Mouse (Mus musculus): ENCODE data around the gene Asxl2.
"Not testable (repeated sequence)": the region's sequence is repeated elsewhere in the genome, so short reads cannot be mapped to it uniquely, and the experiment has no call there.

Asxl2 gene

DNA sequence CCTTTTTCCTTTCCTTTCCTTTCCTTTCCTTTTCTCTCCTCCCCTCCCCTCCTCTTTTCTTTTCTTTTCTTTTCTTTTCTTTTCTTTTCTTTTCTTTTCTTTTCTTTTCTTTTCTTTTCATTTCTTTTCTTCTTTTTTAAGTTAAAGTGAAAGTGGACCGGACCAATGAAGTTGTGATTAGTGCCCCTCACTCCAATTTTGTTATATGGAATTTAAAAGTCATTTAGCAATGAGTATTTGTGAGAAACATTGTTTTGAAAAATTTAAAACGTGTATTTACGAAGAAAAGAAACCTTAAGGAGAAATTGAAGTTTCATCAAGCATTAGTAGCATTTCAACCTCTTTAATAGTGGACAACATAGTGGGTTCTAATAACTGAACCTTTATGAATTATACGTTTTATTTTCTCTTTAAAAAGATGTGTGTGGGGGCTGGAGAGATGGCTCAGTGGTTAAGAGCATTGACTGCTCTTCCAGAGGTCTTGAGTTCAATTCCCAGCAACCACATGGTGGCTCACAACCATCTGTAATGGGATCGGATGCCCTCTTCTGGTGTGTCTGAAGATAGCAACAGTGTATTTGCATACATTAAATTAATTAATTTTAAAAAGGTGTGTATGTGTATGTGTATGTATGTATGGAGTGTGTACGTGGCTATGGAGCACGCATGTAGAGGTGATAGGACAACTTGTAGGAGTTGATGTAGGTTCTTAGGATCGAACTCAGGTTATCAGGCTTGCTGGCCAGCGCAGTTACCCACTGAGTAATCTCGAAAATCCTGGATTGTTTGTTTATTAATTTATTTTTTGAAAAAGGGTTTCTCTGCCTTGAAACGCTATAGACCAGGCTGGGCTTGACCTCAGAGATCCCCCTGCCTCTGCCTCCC, 1.5 kb downstream of the Asxl2 start:
- no peak for DNase-seq

DNA sequence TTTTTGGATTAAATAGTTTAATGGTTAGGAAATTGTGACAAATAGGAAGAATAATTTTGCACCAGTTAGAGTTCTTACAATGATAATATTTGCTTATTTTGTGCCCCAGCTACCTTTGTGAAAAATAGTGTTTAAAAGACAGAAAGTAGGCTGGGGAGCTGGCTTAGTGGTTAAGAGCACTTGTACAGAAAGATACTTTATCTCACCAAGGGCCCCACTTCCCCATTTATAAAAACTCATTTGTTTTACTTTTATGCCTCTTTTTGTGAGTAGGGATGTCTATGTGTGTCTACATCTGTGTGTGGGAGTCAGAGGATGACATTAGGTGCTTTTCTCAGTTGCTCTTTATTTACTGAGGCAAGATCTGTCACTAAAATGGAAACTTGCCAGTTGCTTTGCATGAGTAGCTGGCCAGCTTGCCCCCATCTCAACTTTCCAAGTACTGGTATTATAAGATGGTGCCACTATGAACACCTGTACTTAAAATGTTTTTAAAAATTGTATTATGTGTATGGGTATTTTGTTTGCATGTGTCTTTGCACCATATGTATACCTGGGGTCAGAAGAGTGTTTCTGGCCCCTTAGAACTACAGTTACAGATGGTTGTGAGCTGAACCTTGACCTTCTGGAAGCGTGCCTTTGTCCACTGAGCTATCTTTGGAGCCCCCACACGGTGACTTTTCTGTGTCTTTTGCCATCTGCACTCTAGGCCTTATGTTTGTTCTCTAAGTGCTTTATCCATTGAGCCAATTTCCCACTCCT, 3.2 kb downstream of the Asxl2 start:
- DNase-seq: no peak

DNA sequence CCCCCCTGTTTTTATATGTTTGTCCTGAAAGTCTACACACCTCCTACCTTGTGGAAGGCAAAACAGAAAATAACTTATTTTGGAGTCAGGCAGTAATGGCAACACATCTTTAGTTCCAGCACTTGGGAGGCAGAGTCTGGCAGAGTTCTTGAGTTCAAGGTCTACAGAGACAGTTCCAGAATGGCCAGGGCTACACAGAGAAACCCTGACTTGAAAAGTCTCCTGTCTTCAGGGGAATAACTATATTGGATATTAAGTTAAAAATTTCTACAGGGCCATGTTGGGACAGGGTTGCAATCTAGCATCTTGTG, 3.7 kb downstream of the Asxl2 start:
- DNase-seq: no peak

DNA sequence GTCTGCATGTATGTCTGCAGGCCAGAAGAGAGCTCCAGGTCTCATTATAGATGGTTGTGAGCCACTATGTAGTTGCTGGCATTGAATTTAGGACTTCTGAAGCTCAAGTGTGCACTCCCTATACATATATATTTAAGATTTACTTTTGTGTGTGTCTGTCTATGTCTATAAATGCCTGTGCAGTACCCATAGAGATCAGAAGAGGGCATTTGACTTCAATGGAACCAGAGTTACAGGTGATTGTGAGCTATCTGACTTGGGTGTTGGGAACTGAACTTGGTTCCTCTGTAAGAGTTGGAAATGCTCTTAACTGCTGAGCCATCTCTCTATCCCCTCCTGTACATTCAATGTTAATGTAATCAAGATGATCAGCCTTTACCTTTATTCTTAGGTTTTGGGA, 4.3 kb downstream of the Asxl2 start:
- DNase-seq: no peak

DNA sequence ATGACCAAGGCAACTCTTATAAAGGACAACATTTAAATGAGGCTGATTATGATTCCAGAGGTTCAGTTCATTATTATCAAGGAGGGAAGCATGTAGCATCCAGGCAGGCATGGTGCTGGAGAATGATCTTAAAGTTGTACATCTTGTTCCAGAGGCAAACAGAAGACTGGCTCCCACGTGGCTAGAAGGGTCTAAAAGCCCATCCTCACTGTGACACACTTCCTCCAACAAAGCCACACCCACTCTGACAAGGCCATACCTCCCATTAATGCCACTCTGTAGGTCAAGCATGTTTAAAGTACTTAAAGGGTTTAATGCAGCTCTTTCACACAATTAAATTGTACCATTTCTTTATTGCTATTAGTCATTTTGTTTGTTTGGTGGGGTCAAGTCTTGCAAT, 7.1 kb downstream of the Asxl2 start:
- DNase-seq: no peak

DNA sequence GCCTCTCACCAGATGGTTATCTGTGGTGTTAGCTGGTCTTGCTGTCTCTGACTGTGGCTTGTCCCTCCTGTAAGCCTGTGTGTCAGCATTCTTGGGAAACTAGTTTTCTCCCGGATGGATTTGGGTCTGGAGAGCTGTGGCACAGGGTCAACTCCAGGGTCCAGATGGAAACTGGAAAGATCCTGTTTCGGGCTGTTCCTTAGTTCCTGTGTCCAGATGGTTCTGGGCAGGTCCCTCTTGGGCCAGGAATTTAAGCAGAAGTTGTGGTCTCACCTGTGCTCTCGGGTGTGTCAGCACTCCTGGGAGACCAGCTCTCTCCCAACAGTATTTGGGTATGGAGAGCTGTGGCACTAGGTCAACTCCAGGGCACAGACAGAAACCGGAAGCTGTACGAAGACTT, 9.8 kb downstream of the Asxl2 start:
- no peak for DNase-seq

DNA sequence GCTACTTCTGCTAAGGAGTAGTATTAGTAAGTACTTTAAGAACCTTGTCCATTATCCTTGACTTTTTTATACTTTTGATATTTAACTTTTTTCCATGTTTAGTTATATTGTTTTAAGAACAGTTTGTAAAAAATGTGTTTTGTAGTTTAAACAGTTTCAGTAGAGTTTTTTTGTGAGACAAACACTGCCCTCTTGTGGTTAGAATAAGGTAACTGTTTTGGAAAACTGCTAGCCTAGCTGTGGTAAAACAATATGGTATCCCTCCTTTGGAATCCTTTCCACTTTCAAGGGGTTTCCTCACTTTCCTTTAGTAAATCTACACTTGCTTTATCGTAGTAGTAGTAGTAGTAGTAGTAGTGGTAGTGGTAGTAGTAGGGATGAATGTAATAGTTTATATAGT, 11.2 kb downstream of the Asxl2 start:
- DNase-seq: no peak

DNA sequence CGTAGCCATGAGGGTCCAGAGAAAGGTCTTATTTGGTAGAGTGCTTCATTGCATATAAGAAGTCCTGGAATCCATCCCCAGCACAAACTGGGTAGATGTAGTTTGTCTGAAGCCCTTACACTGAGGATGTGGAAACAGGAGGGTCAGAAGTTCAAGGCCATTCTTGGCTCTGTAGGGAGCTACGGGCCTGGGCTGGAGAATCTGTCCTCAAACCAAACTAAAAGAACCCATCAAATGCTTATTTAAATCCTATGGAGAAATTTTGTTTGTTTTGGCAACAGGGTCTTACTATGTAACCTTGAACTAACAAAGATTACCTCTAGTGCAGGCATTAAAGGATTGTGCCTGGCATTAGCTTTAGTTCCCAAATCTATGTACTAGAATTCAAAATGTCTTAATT, 14.3 kb downstream of the Asxl2 start:
- DNase-seq: no peak

DNA sequence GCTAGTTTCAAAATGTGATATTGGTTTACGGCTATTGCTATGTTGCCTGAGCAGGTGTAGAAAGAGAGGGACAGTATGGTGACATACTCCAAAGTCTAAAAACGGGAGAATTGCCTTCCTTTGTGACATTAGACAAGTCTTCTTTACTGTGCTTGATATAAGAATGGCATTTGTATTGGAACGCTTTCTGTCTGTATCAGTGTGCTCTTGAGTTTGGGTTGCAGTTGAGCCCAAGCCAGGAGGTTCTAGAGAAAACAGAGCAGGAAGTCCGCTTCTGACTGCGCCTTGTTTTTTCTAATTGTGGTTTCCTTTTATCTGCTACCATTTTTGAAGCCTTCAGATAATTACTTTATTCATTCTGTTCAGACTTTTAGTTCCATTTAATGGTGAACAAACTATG, 14.7 kb downstream of the Asxl2 start:
- DNase-seq: no peak

DNA sequence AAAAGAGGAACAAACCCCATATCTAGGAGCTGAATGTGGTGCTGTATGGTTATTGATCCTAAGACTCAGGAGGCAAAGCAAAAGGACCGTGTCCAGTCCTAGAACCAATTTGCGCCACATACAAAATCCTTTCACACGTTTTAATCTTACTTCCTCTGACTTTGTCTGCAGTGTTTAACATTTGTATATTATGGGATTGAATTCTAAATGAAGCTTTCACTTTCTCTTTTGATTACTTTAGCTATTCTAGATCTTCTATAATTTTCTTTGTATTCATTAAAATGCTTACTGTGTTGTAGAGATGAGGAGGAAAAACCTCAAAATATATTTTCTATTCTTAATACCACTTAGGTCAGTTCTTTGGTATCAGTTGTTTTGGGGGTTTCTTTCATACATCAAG, 26.9 kb downstream of the Asxl2 start:
- DNase-seq: no peak

DNA sequence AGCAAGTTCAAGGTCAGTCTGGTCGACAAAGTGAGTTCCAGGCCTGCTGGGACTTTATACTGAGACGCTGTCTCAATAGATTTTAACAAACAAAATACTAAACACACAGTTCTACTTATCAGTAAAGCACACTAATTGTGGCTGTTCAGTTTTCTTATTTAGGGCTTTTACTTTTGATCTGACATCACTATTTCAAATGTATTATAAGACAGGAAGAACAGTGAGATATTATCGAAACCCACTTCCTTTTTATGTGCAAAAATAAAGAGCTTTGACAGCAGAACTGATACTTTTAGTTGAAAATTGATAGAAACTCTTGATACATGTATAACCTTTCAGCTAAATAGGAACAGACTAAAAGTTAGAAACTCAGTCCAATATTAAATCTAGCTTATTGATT, 36.4 kb downstream of the Asxl2 start:
- no peak for DNase-seq

DNA sequence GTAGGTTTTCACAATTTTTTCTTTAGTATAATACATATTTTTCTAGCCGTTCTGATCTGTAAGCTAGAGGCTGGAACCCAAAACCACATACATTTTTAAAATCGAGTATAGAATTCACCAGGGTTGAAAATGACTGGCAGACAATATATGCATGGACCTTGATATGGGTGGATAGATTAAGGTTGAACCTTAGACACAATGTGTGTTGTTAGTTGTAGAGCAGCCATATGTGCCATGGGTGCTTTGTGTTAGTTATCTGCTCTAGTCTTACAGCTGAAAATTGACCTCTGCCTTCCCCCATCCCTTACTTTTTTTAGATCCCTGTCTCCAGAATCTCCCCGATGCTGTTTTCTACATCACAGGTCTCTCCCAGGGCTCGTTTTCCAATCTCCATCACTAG, 73.0 kb downstream of the Asxl2 start:
- no peak for DNase-seq

DNA sequence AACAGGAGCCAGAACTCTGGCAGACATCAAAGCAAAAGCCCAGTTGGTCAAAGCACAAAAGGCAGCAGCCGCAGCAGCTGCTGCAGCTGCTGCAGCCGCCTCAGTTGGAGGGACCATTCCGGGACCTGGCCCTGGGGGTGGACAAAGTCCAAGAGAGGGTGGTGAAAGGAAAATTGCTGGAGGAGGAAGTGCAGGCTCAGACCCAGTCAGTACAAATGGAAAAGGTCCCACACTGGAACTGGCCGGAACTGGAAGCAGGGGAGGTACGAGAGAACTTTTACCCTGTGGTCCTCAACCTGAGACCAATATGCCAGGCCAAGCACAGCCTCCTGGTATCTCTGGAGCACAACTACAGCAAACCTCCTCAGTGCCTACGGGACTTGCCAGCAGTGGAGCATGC, 73.4 kb downstream of the Asxl2 start:
- peak; percentile 34 for DNase-seq

DNA sequence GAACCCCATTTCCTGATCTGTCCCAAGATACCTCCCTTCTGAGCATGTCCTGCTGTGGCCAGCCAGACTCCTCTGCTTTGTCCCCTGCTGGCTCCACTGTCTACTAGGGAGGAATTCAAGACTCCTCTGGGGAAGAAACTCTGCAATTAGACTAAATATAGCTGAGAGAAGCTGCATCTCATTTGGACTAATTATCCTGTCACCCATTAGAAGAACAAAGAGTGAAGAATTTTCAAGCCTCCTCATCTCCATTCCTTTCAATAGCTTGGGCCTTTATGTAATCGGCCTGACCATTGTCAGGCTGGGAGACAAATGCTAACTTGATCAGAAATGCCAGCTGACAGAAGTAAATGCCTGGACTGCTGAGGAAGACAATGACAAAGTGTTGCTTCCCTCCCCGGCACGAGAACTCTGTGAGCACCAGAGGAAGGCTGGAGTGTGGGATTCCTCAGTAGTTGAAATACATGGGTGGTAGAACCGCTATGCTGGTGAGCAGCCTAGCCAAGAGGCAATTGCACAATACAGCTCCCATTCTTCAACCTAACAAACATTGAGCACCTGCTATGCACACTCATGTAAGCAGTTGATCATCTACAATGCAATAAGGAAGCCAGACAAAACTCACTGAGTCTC, 92.1 kb downstream of the Asxl2 start:
- DNase-seq: no peak

DNA sequence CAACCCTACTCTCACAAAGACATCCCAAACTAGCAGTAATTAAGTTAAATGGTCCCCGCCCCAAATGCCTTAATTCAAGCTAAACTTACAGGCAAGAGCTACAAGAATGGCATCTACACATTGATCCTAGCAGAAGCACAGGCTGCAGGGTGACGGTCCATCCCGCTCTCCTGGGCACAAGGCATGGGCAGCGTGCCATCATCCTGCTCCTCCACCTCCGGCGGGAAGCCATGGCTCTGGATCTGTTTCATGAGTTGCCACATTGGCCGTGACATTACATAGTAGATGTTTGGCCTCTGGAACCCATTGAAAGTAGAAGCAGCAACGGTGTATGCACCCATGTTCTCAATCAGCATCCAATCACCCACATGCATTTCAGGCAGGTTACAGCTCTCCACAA, 95.1 kb downstream of the Asxl2 start:
- DNase-seq: not testable (repeated sequence)

DNA sequence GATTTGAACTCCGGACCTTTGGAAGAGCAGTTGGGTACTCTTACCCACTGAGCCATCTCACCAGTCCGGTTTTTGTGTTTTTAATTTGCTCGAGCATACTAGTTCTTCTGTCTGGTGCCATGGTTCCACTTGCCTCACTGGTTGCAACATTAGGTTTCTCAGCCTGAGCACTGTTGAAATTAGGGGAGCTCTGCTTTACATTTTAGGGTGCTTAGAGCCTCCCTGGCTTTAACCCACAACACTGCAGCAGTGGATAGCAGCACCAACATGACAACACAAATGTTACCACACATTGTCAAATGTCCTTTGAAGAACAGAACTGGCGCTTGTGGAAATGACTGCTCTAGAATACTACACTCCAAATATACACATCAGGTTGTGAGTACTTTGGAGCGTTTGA, 98.9 kb downstream of the Asxl2 start:
- no peak for DNase-seq

DNA sequence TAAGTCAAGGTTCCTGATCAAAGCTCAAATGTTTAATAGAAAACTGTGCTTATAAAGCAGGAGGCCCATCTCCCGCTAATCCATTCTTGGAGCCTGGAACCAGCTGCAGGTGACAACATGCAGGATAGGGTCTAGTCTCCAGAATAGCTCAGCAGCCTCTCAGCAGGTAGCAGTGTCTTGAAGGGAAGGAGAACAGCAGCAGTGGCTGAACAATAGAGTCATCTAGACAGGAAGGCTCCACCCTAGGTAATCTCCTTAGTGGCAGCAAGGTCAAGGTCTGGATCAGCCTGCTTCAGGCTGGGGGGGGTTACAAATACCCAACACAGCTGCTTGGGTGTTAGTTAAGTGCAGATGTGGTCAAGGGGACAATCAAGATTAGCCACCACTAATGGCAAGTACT, 108.8 kb downstream of the Asxl2 start:
- not testable (repeated sequence) for DNase-seq

DNA sequence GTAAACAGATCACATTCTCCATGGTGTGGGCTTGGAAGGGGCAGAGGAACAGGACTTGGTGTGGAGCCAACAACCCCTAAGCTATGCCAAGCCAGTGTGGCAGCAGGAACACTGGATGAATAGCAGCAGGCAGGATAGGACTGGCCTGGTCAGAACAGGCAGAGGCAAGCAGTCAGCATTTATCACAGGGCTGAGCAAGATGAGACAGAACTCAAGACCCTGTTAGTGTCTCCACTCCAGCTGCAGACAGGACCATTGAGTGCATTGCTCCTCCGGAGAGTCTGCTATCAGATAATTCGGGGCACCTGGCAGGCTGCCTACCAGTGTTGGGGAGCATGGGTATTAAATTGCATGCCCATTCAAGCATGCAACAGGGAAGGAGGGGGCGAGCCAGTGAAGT, 111.0 kb downstream of the Asxl2 start:
- peak; percentile 37 for DNase-seq

DNA sequence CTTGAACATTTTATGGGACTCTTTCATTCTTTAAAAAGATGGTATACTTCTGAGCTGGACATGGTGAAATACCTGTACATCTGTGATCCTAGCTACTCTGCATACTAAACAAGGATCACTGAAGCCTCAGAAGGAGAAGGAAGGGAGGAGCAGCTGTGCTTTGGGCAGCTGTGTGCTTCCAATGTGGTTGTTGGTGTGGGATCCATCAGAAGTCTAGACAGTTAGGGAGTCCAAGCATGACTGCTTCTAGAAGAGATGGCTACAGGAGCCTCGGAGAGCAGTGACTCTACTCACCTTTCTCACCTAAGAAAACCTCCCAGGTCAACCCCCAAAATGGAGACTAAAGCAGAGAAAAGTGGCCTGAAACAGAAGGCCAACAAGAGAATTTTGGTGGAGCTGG, 111.4 kb downstream of the Asxl2 start:
- no peak for DNase-seq

DNA sequence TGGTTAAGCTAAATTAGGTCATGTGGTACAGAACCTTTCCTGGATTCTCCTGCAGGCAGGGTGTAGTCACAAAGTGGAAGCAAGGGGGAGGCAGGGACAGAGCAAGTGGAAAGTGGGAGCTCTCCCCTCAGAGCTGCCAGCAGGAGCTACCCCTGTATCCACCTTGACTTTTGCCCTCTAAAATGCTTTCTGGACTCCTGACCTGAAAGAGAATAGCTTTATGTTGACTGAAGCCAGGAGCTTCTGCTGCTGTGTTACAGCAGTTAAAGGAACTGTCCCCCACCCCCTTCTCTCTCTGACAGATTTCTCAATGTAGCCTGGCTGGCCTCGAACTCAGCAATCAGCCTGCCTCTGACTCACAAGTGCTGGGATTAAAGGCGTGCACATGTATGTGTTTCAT, 112.9 kb downstream of the Asxl2 start:
- DNase-seq: no peak

DNA sequence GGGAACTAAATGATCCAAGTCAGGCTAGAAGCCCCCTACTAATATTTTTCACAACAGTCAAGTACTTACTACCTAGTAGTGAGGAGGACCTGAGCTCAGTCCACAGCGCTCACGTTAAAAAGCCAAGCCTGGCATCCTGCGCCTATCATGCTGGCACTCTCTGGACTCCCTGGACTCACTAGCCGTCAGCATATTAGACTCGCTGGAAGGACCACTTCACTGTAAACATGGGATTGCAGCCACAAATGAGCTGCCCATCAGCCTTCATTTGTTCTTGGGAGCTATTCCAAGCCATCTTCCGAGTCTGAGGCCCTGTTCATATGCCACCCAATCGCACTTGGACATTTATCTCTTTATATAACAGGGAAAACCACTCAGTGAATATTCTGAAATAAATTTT, 114.2 kb downstream of the Asxl2 start:
- no peak for DNase-seq

DNA sequence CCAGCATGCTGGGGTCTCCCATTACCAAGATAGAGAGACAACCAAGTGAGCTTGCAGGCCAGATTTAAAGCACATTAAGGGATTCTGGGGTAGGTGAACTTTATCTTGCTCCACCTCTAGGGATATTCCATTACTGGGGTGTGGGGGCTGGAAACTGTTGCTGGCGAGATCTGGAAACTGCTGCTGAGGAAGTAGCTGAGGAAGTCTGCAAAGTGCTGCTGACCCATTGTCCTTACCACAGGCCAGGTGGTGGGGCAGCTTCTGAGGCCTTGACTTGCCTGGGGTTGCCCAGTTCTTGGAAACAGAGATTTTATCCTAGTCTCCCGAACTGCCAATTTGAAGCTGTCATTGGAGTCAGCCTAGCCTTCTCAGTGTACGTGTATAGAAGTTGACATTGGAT, 118.8 kb downstream of the Asxl2 start:
- no peak for DNase-seq

DNA sequence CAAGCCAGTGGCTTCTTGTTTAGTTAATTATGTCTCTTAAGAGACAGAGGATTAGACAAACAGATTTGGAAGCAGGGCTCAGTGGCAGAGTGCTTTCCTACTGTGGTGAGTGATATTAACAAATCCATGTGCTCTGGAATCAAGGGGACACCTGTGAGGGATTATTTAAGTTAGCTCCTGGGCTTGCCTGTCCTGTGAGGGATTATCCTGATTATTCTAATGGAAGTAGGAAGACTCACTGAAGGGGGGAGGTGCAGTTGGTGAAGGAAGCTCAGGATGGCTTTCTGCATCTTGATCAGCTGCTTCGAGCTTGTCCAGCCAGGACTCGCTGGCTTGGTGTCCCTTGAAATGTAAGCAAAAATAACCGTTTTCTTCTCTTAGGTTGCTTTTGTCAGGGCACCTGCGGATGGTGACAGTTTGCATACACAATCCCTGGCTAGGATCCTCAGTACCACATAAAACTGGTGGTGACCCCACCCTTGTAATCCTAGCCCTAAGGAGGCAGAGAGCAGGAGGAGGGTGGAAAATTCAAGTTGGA, 119.5 kb downstream of the Asxl2 start:
- DNase-seq: no peak

DNA sequence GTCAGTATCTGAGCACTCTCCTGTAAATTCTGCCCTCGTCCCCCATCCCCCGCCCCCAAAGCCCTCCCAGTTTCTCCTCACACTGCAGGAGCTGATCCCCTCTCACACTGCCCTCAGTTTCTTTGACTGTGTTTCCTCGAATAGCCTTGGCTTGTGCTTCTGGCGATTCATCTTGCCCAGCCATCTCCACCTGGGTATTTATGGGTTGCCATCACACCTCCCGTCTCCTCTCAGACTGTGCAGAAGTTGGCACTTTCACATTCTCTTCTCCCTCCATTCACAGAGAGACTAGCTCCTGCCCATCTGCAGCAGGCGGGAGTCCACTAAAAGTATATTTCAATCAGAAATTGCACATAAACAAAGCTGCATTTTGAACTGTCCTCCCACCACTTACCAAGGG, 120.1 kb downstream of the Asxl2 start:
- DNase-seq: no peak

All from kidney, postnatal 10 days (tissue).